Mouse (Mus musculus): ENCODE measurements at regions not wholly inside any gene's neighbourhood (a gene's known extent, or its start where the extent isn't known, plus 50 kb on each side); places are given as distances from the start of the nearest gene placed in this dataset.

GRCm38 (mm10) chr1:4571299-4572202, 236.1 kb upstream of the Gm37988 start:
- TF ChIP-seq CTCF (IDR thresholded peaks at IDR 0.05; ENCODE audit: low read depth) = 0 out of 2 replicates have a peak, but pooled peaks have one; percentile 16
- no peak for TF ChIP-seq EP300 (IDR thresholded peaks at IDR 0.05; ENCODE audit: low read depth)
